Mouse (Mus musculus): ENCODE data around the gene Avil.

Avil gene

DNA sequence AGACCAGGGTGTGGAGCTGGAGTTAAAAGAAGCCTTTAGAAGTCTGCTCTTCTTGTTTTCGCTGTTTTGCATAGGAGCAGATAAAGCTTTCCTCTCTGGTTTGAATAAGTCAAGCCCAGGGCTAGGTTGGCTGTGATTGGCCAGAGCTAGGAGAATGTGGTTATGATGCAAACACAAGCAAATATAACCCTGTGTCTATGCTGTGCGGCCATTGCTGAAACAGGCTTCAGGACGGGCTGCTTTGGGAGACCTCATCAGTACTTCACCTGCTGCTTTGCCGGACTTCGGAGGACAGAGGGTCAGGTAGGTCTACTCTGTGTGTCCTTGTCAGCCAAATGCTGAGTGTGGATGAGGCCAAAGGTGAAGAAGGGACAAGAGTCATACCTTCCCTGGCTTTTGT is at the start of gene Avil:
TSS of gene Avil (plus strand) at position 181 of the 400 bp plus-strand sequence.
- DNase-seq, result no peak

DNA sequence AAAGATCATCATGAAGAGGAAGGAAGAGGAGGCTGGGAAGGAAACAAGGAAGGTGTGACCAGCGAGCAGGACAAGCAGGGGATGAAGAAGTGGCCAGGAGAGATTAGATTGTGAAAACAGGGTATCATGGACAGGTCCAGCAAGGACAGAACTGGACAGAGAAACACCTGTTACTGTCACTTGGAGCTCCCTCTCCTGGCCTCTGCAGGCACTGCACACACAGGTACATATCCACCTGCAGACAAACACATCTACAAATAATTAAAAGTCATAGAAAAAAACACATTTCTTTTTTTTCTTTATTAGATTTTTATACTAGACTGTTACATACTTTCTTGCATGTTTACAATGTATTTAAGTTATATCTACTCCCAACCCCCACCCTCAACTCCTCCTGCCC is 48.1 kb upstream of the Avil start:
- DNase-seq, result peak; percentile 51

DNA sequence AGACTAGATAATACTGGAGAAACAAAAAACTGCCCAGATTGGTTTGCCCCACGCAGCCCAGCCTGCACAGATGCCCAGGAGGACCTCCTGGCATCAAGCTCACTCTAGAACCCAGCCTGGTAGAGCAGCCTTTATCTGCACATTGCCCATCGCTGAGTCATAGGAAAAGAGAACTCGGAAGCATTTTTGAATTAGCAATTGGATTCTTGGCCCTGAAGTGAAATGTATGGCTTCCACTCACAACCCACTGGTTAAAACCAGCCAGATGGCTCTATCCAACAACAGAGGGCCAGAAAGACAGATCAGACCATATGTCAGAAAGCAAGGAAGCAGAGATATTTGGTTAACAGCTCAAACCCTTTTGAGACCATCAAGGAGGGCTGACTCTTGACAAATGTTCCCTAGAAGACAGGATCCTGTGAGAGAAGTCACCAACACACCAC is 47.5 kb upstream of the Avil start:
- DNase-seq, result peak; percentile 92

DNA sequence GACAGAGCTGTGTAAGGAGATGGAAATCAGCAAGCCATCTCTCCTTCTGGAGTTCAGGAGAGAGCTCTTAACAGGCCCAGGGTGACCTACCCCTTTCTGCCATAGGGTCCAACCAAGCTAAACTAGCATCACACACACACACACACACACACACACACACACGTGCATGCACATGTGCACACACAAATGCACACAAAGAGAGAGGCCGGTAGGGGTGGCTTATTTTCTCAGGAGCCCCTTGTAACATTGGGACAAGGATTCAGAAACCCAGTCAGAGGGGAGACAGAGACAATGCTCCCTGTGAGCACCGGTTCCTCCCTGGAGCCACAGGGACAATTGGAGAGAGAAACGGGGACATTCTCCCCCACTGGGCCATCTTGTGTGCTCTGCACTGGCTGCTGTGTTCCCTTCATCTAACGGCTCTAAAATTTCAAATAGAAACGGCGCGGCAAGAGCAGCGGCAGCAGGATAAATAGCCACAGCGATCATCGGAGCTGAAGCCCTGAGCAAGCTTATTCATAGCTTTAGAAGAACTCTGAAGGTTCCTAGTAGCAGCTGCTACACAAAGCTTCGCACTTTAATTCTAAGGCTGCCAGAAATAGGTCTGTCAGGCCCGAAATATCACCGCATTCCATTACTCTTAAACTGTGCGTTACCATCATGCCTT is 43.7 kb upstream of the Avil start:
- DNase-seq, result peak; percentile 52

DNA sequence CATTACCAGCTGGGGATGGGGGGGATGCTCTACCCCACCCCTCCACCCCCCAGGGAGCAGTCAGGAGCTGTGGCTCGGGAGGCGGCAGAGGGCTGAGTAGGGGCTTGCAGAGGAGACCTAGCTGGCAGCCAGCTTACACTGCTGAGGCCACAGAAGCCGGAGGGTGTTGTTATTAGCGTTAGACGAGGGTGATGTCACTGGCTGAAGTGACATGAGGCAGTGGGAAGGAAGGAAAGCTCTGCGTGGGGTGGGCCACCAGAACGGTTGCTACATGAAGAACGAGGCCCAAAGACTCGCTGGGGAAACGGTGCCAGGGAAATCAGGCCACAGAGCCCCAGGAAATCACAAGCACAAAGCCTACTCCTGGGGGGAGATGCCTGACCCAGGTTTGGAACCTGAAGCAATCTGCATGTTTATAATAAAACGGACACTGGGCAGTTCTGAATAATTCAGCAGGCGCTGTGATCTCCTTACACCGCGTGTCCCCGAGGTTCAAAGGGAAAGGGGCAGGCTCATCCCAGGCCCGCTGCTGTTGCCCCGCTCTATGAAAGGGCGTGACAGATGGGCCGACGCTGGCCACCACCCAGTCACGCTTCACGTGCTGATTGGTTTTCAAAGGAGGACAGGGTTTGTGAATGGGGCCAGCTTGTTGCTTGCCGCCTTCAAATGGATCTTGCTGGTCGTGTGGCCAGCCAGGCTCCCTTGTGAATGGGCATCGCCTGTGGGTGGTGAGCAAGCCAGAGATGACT is 43.0 kb upstream of the Avil start:
- peak; percentile 93 for DNase-seq

DNA sequence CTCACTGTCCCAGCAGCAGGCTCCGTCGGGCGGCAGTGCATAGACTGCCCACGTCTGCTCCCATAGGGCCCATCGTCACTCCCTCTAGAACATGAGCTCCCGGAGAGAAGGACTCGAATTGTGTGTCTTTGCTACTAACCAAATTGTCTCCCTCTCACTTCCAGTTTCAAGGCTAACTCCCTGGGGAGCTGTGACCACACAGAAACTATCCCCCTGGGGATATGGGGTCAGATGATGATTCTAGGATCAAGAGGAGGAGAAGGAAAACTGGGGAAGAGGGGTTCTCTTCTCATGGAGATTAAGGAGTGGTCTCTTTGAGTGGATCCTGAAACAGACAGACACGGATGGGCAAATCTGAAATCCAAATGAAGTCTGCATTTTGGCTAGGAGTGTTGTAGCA is 40.0 kb upstream of the Avil start:
- DNase-seq, result no peak

DNA sequence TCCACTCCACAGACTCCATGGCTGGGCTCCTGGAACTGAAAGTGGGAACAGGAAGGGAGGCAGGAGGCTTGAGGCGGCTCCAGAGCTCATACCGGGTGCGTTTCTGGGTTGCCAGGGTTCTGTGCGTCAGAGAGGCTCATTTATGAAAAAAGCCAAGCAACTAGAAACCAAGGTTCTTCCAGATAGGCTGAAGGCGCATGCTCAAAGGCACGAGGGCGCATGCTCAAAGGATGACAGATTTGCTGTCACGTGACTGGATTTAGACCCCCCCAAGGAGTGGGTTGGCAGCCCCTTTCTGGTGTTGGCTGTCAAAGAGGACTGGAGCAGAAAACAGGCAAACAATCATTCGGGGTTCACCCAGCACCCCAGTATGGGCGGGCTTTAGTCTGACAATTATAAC is 38.8 kb upstream of the Avil start:
- peak; percentile 91 for DNase-seq

DNA sequence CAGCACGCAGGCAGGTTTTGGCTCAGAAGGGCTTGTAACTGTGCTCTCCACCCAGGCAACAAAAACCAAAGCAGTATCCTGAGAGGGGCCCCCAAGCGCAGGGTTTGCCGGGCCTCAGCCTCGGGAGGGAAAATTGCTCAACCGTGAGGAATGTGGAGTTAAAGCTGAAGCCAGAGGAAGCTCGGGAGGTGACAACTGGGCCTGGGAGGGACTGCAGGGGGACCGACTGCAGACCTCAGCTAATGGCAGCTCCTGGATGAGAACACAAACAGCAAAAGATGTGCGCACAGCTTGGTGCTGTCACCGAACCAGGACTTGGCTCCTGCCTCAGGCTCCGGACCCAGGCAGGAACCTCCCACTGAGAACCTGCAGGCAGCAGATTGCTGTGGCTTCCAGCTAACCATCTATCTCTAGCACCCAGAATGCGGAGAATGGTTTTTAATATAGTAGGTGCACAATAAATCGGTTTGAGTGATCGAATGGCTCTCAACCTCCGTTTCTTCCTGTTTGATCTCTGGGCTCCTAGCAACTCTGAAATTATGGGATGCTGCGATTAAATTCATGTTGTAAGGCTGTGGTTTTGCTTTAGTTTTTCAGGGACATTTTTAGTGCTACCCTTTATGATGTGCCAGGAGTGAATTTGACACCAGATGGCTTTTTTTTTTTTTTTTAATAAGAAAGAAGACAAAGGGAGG is 38.1 kb upstream of the Avil start:
- DNase-seq, result peak; percentile 89

DNA sequence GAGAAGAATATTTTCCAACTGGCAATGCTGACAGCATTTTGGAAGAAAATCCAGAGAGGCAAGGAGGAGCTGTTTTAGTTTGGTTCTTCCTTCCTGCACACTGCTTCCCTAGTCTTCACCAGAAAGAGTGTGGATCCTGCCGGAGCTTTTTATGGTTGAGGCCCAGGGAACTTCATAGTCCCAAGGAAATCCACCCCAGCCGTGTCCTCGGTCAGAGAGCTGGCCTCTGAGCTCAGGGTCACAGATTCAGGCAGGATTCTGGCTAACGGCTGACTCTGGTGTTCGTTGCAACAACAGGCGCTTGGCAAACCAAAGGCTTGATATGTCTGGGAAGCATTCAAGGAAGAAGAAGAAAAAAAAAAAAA is 37.6 kb upstream of the Avil start:
- peak; percentile 53 for DNase-seq

DNA sequence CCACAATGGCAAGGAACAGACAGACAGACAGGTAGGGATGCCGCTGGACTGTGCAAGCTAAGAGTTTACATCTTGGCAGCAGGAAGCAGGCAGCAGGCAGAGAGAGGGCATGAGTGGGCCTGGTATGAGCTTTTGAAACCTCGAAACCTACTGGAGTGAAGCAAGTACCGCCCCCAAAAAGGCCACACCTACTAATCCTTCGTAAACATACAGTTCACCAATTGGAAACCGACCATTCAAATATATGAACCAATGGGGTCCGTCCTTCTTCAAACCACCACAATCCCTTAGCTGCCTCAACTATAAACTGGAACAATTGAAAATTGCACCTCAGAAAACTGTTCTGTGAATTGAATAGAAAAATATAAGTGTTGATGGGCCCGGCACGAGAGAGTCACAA is 36.7 kb upstream of the Avil start:
- DNase-seq, result peak; percentile 46

DNA sequence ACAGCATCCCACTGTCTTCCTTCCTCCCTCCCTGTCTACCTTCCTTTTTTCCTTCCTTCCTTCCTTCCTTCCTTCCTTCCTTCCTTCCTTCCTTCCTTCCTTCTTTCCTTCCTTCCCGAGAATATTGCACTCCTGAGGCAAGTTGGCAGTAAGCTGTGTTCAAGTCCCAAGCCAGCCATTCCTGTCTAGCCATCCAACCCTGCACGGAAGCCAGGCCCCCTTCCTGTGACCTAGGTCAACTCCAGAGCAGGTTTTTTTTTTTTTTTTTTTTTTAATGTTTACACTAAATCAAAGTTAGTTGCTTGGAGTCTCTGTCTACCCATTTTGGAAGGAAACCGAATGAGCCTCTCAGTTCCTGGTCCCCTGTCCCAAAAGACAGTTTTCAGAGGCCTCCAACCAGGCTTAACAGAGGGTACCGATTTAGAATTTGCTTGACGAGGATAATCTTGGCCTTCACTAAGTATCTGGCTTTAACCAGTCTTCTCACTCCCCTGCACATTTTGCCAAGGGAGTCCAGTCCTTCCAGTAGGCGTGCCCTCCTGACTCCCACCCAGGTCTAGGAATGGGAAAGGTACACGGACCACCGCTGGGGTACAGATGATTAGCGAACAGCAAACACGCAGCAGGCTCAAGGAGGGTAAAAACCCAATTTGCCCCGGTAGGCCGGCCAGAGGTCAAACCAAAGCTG is 29.0 kb upstream of the Avil start:
- DNase-seq, result no peak

DNA sequence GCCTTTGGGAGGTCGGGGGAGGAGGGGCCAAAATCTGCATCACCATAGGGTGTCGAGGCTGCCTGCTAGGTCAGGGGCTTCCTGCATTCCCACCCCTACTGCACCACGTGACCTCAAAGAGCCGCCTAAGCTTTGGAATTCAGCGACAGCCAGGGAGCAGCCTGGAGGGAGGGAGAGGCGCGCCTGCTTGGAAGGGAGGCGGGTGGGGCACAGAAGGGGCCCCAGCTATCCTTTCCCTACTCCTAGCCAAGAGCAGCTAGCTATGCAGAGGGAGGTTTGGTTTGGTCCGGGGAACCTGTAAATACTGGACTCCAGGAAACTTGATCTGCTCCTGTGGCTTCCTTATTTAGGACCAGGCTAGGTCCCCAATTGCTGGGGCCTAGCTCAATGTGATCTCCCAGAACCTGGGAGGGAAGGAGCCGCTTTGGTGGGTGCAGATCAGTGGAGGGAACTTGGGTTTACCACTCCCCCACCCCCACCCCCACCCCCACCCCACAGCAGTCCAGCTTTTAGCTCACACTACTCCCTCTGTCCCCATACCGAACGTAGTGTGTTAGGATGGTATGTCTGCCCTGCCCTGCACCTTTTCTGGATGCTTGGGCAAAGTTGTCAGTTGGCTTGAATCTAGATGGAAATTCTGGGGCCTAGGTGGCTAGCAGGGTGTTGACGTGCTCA is 28.3 kb upstream of the Avil start:
- DNase-seq, result peak; percentile 30

DNA sequence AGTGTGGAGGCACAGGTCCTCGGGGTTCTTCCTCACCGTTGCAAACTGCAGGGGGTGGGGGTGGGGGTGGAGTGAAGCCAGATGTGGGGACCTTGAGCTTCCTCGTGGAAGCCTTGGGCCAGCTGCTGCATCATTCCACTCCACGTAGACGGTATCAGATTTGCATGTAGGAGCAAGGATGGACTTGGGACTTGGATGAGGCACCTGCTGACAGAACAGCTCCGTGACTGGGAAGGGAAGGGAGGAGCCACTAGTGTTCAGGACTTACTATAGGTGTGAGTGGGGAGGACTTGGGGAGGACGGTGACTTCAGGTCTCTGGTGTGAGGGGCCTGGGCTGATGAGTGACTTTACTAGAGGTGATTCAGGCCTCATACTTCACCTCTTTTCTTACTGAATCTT is 27.5 kb upstream of the Avil start:
- no peak for DNase-seq

DNA sequence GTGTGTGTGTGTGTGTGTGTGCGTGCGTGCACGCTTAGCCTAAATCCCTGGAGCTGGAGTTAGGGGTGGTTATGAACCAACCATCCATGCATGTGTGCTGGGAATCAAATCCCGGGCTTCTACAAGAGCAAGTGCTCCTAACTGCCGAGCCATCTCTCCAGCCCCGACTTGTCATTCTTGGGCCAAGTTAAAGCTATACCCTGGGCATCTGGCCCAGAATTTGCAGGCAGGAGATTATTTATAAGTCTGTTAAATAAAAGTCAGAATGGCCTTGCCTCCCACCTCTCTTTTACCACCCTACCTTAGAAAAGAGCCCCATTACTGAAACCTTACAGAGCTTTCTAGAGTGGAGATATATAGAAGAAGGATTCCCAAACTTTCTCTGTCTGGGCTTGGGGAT is 24.8 kb upstream of the Avil start:
- no peak for DNase-seq

DNA sequence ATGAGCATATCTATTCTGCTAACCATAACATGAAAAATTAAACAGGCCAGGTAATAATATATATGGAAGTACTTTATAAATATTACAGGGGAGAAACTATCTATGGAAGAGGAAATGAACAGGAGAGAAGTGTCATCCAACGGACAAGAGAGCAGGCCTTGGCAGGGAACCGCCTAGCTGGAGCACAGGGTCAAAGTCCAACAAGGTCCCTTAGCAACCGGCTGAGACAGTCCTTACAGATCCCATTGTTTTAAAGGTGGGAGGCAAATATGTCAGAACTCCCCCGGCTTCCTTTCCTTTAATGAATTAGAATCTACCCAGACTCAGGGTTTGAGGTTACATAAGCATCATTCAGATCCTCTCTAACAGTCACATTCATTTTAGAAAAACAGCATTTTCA is 23.4 kb upstream of the Avil start:
- no peak for DNase-seq

DNA sequence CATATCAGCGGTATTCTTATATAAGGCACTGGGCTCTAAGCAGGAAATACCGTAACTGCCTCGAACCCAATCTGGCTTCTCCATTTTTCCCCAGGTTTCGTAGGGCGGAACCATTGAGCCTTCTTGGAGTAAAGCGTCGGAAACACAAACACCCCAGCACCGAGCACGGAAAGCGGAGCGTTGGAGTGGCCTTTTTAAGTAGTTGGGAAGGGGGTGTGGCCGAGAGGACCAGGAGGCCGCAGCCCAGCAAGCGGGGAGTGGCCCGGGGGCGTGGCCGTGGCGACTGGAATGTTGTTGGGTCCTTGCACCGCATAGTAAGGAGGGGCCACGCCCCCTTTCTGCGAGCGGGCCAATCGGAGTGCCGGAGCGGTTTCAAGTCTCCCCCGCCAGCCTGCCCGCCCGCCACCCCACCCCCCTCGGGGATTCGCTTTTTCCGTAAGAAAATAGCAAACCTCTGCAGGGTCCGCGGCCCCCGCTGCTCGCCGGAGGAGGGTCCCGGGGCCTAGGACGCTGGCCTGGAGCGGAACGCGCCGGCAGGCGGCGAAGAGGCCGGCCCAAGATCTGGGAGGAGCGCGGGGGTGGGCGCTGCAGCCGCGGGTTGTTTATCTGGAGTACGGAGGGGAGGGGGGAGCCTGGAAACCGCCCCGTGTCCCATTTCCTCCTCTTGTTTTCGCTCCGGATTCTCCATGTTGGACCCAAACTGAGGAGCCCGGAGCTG is 22.1 kb upstream of the Avil start, which contains the start of gene Ctdsp2:
TSS of gene Ctdsp2 (plus strand) at position 441 of the 718 bp plus-strand sequence.
- DNase-seq, result peak; percentile 100

DNA sequence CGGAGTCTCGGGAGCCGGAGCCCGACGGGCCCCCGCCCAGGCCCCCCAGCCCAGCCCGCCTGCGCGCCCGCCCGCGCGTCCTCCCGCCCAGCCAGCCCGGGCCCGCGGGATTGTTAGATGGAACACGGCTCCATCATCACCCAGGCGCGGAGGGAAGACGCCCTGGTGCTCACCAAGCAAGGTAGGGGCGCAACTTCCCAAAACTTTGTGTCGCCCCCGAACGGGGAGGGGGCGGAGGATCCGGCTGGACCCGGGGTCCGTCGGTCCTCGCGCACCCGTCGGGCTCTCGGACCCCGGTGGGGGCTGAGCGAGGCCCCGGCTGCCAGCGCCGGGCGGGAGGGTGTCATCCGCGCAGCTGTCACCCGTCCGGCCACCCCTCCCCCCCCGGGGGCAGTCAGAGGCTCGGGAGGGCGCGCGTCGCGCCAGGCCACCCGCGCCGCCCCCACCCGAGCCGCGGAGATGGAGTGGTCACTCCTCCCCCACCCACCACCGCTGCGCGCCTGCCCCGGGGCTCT is 21.3 kb upstream of the Avil start:
- peak; percentile 83 for DNase-seq

DNA sequence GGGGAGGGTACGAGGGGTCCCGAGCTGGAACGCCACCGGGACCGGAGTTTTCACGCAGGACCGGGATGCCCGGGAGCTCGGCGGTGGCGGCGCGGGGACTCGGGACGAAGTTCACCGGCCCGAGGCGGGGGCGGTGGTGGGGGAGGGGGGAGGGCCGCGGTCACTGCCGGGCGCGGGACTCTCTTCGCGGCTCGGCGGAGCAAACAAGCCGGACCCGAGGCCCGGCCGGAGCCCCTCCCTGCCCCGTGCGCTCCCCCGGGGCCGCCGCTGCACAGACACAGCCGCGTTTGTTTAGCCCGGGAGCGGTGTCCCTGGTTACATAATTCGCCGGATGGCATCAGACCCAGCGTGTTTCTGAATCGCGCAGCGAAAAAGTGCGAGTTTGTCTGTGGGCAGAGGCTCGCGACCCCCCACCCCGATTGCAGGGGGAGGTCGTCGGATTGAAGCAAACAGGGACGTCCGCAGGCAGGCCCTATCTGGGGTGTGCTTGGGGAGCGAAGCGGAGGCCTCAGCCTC is 20.8 kb upstream of the Avil start:
- DNase-seq, result peak; percentile 83

DNA sequence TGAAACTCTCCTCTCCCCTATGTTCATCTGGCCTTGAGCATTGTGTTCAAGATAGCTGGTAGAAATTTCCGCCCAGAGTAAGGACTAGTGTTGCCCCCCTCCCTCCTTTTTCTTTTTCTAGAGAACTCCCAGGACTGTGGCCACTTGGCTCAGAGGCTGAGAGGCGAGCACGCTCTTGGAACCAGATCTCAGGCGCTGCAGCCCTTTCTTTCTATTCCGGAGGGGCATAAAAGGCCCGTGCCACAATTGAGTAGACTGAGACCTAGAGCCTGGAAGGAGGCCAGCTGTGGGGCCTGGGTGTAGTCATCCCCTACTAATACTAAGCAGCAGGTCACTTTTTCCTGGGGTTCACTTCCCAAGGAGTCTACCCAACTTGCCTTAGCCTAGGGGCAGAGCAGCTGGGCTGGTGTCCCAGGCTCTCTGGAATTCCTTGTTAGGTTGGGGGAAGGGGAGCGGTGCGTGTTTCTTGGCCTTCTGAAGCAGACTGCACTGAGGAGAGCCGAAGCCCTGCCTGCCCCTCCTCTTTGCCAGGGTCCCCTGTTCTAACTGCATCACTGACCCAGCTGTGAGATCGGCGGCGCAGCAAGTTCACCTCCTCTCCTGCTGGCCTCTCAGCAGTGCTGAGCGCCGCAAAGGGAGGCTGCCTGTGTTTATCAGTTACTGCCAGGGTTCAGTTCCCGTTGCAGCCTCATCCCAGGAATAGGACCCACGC is 20.1 kb upstream of the Avil start:
- DNase-seq, result peak; percentile 77

DNA sequence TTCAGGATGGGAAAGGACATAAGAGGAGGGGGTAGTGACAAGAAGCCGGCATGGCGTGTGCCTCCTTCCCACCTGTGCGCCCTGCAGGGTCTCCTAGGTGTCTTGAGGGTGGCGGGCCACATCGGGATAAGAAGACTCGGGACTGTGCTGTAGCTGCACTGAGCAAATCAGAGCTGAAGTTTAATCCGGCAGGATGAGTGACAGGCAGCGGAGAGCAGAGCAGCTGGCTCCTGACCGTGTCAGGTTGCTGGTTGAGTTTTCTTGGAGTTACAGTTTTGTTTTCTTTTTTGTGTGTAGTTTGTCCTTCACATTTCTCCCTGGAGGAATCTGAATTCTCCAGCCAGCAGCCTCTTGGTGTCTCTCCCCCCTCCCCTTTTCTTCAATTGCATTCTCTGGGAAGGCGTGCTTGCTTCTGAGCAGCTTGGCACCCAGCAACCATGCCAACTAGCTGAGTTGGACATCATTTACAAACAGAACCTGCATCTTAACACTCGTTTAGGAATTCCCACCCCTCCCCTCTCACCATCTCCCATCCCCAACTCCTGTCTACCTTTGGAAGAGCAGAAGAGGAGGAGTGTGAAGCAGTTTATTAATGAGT is 19.5 kb upstream of the Avil start:
- DNase-seq, result no peak

Measured in cerebellum, adult 9-11 months (tissue).